Mouse (Mus musculus) hindbrain, embryonic 14.5 days (tissue): ENCODE results near the gene Dock3. TPM values are rescaled to one million over a fixed set of nuclear protein-coding genes. Genes with fewer than 3 reads are reported as not detected.

Source experiments
- ATAC-seq: fragments of 200-750 bp; cut with Nextera tagmentation; 2 replicates; pipeline ENCODE4 v1.8.0; 2017; ENCODE audit warnings: moderate number of reproducible peaks, mild to moderate bottlenecking, moderate TSS enrichment, moderate library complexity; ENCODE audit not compliant: low FRiP score
- DNase-seq: peaks from one replicate; pipeline ENCODE4 v3.0.0-alpha.2; 2015; ENCODE audit warnings: low spot score
- H3K27ac ChIP-seq: fragments of 300-500 bp; sonication (generic); 2 replicates; pipeline ENCODE4 v1.5.1; 2014; ENCODE audit warnings: mild to moderate bottlenecking, moderate library complexity
- H3K27me3 ChIP-seq: fragments of 300-500 bp; sonication (generic); 2 replicates; pipeline ENCODE4 v1.6.1; 2014; ENCODE audit warnings: mild to moderate bottlenecking, low read length, mixed read lengths; ENCODE audit not compliant: control insufficient read depth, insufficient read depth
- H3K36me3 ChIP-seq: fragments of 300-500 bp; sonication (generic); replicated peaks from 2 replicates; pipeline ENCODE4 v1.6.1; 2014; ENCODE audit not compliant: control insufficient read depth, insufficient read depth
- H3K4me1 ChIP-seq: fragments of 300-500 bp; sonication (generic); replicated peaks from 2 replicates; pipeline ENCODE4 v1.6.1; 2014; ENCODE audit warnings: antibody characterized with exemption, low read length, mixed read lengths; ENCODE audit not compliant: control insufficient read depth, insufficient read depth
- H3K4me2 ChIP-seq: fragments of 300-500 bp; sonication (generic); replicated peaks from 2 replicates; pipeline ENCODE4 v1.6.1; 2014; ENCODE audit warnings: mild to moderate bottlenecking, moderate library complexity
- H3K4me3 ChIP-seq: fragments of 300-500 bp; sonication (generic); replicated peaks from 2 replicates; pipeline ENCODE4 v1.5.1; 2014; ENCODE audit warnings: mild to moderate bottlenecking, low read length
- H3K9ac ChIP-seq: fragments of 300-500 bp; sonication (generic); 2 replicates; pipeline ENCODE4 v1.6.1; 2014
- H3K9me3 ChIP-seq: fragments of 300-500 bp; sonication (generic); 2 replicates; pipeline ENCODE4 v1.6.1; 2016; ENCODE audit warnings: low read length; ENCODE audit not compliant: control insufficient read depth
- WGBS: fragments of 180-500 bp; shearing (Covaris S2); extraction: QIAGEN DNeasy Blood & Tissue Kit; methylation state at CpG from one replicate; pipeline ENCODE4 v1.1.7; 2014; 5-methylcytosine and 5-hydroxymethylcytosine counted together
- polyA plus RNA-seq: library from polyadenylated mRNA; unstranded; fragments of >200 nt; fragmentation: Nextera tagmentation; extraction: Ambion mirVana; gene quantifications from 2 replicates; pipeline ENCODE4 v1.2.1, GENCODE M21; 2014

Dock3 gene
- 25.7 and 27.9 TPM in 2 replicates for polyA plus RNA-seq

DNA sequence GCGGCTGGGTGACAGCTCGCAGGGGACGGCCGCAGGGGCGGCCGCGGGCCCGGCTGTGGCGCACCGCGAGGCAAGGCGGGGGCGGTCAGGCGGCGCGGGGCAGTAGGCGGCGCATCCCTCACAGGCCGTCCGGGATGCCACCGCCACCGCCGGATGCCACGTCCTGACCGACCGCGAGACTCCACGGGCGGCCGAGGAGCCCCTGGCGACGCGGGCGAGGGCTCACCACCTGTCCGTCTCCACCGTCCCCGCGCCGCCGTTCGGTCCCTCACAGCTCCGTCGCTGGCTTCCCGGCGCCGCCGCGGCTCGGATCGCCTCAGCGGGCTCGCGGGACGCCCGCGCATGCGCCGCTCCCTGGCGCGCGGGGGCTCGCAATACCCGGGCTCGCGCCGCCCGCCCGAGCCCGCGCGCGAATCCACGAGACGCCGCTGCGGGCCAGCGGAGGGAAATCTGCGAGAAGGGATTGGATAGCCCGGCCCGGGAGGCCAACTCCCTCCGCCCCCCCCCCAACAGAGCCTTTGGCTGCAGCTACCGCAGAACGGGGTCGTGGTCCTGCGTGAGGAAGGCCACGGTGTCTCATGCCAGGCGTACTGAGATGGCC lies at the start of gene Dock3:
Gene Dock3 (minus strand): TSS at position 371 of the 601 bp plus-strand sequence.
- ATAC-seq = peak; percentile 91
- under 1% methylated on average over 70 of the region's 87 CpGs for WGBS

DNA sequence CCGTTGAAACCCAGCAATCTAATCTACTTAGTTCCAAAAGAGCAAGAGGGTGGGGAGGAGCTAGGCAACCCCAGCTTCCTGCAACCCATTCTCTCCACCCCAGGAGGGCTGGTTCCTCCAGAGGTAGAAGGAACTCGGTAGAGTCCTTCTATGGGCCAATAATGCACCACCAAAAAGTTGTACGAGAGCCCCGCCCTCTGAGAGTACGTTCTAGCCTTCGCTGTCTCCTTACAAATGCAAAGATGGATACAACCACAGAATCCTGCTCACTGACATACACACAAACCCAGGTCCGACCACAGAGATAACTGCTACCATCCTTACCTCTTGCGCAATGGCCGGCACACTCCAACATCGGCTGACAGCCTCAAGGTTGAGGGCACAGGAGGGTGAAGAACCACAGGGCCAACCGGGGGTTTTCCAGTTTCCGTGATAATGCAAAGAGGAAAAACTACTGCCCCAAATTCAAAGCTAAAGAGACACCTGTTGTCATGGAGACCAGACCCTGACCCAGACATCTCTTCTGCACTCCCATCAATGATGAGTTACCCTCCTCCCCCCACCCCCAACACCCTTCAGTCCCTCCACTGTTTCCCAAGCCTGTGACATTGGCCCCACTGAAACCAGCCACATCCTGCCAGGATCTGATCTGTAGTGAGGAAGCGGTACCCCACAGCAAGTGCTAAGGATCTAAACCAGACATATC lies 48.8 kb upstream of the Dock3 start:
- Histone ChIP-seq H3K27me3 (no peaks in the 10 kb centered on the region), H3K4me1 (peaks cover 21% of the 10 kb centered on the region), H3K27ac (no peak overlapping the region), H3K36me3 (no peaks in the 10 kb centered on the region), H3K4me3 (no peak overlapping the region), H3K4me2 (no peak overlapping the region; the same call in 1 of the 2 replicates), H3K9me3 (no peaks in the 10 kb centered on the region), H3K9ac (no peak overlapping the region)
- 46% methylated on average over 13 of the region's 13 CpGs for WGBS
- no peak for ATAC-seq
- DNase-seq = no peak

More for the DNA sequence above, at the start of gene Dock3:
- Histone ChIP-seq H3K9ac (peak within 1 kb of the TSS; percentile 98), H3K4me3 (peak within 1 kb of the TSS; percentile 82), H3K9me3 (no peaks in the 10 kb centered on the region), H3K27ac (peak within 1 kb of the TSS; percentile 96), H3K4me1 (peaks cover 15% of the 10 kb centered on the region), H3K36me3 (no peaks in the 10 kb centered on the region), H3K27me3 (peaks cover 37% of the 10 kb centered on the region), H3K4me2 (peak within 1 kb of the TSS; percentile 56)
- peak; percentile 91 for DNase-seq

DNA sequence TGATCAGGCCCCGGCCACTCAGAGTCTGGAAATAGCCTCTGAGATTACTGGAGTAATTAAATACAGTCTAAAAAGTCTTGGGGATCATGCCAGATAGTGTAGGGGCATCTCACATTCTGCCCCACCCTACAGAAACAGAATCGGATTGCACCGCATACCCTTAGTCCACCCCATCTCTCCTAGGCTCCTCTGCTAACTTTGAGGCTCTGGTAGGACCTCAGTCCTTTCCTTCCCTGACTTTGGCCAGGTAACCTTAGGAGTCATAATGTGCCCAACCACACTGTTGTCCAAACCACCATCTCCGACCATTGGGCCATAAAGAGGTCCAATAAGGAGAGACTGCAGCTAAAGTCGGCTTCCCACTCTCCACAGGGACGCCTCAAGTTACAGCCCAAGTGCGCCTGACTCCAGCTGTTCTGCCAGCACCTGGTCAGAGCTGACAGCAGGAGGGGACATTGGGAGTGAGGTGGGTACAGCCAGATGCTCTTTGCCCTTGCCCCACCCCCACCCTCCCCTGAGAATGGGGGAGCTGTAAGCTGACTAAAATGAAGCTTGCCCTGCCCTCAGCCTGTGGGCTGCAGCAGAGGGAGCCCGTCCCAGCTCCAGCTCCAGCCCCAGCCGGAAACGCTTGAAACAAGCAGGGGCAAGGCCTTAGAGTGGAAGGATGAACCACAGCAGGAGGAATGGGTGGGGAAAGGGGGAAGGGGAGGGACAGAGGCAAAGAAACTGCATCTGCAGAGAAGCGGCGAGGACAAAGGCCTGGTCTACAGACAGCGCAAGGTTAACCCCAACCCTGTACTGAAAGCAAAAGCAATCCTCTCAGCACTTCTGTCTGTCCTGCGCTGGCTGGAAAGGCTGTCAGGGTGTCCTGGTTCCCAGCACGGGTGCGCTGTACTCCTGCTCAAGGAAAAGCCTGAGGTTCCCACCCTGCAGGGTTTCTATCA lies 47.9 kb upstream of the Dock3 start:
- H3K4me2 ChIP-seq = no peak overlapping the region; the same call in 1 of the 2 replicates
- H3K27ac ChIP-seq = no peak overlapping the region
- no peak overlapping the region; the same call in 1 of the 2 replicates for H3K9ac ChIP-seq
- H3K4me3 ChIP-seq = no peak overlapping the region
- no peaks in the 10 kb centered on the region for H3K9me3 ChIP-seq
- 29% methylated on average over 16 of the region's 16 CpGs for WGBS
- DNase-seq (no peak), ATAC-seq (no peak)
- no peaks in the 10 kb centered on the region for H3K27me3 ChIP-seq
- no peaks in the 10 kb centered on the region for H3K36me3 ChIP-seq
- peaks cover 21% of the 10 kb centered on the region for H3K4me1 ChIP-seq

DNA sequence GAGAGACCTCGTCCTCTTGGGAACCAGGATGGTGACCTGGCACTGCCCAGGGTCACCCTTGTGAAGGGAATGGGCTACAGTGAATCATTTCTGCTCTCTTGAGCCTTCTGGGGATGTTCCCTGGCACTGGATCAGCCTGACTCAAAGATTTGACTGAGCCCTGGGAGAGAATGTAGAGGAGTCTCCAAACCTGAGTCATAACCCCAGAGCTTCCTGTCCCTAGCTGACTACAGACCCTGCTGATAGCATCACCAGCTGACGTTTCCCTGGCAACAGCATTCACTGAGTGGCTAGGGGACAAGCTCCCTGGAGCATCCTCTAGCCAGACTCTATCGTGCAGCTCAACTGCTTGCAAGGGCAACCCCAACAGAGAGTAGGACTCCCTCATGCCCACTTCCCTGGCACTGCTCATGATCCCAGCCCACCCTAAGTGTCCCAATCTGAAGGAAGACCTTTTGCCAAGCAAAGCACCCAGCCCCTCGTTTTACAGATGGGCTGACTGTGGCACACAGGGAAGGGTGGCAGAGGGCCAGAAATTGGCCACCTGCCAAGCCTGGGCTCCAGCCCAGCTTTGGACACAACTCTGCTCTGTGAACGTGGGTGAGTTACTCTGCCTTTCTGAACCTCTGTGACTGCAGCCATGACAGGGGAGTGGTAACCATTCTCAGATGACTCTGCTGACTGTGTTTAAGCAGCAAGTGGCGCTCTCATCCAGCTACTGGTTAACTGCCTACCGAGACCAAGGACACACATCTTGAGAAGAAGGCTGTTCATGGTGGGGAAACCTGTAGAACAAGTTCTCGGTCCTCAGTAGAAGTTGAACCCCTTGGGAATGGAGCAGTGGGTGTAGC lies 47.0 kb upstream of the Dock3 start:
- Histone ChIP-seq H3K27me3 (no peaks in the 10 kb centered on the region), H3K27ac (no peak overlapping the region)
- ATAC-seq = peak; percentile 69; the same call in 1 of the 2 replicates

DNA sequence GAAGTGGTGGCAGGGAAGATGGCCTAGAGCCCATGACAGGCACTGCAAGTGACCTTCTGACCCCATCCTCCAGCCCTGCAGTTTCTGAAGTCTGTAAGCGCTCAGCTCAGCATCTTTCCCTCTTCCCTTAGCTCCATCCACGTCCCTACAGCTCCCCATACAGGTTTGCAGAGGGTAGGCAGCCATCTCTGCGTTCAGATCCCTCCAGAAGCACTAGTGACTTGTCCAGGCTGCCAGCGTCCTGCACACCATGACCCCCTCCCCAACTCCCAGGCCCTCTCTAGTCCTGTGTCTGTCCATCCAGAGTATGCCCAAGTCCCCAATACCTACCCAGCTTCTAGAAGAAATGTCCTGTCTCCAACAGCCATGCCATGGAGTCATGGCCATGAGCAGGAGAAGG lies 46.4 kb upstream of the Dock3 start:
- Histone ChIP-seq H3K36me3 (no peaks in the 10 kb centered on the region), H3K4me1 (peaks cover 21% of the 10 kb centered on the region), H3K9me3 (no peaks in the 10 kb centered on the region), H3K9ac (no peak overlapping the region), H3K27ac (no peak overlapping the region), H3K27me3 (no peaks in the 10 kb centered on the region), H3K4me2 (no peak overlapping the region), H3K4me3 (no peak overlapping the region)
- WGBS = 47% methylated on average over 4 of the region's 4 CpGs
- ATAC-seq = no peak; the same call in 1 of the 2 replicates
- no peak for DNase-seq

More for the DNA sequence above, 47.0 kb upstream of the Dock3 start:
- 43% methylated on average over 8 of the region's 8 CpGs for WGBS
- H3K36me3 ChIP-seq = no peaks in the 10 kb centered on the region
- H3K9me3 ChIP-seq = no peaks in the 10 kb centered on the region
- H3K9ac ChIP-seq = no peak overlapping the region
- peaks cover 21% of the 10 kb centered on the region for H3K4me1 ChIP-seq
- DNase-seq = peak; percentile 33
- no peak overlapping the region for H3K4me2 ChIP-seq
- no peak overlapping the region for H3K4me3 ChIP-seq

DNA sequence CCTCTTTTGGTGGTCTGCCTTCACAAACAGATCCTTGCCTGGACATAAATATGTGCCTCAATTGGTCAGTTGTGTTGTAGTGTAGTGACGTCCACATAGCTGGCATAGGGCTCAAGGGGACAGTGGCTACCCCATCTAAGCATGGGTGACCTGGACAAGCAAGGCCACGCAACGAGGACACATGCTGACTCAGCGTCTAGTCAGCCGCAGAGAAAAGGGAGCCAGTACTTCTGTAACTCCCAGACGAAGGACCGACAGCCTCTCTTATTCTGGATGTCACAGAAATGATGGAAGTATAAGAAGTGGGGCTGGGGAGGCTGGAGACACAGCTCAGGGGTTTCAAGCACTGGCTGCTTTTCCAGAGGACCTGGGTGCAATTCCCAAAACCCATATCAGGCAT lies 45.9 kb upstream of the Dock3 start:
- 78% methylated on average over 7 of the region's 7 CpGs for WGBS
- DNase-seq = no peak

DNA sequence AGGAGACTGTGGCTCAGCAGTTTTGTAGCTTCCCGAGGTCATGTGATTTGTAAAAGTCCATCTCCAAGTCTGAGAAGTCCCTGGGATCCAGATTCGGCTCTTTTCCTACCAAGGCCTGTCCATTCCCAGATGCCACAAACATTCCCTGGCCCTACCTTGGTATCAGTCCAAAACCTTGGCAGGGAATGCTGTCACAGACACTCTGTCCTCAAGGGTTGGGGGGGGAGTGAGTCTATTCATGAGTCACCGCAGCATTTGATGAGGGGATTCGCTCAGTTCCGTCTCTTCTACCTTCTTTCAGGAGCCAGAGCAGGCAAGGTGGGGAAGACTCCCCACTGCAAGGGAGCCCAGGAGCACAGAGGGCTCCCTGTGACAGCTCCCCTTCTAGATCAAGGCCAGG lies 44.0 kb upstream of the Dock3 start:
- 80% methylated on average over 5 of the region's 5 CpGs for WGBS
- Histone ChIP-seq H3K27ac (no peak overlapping the region), H3K36me3 (no peaks in the 10 kb centered on the region), H3K4me3 (no peak overlapping the region), H3K4me2 (no peak overlapping the region), H3K4me1 (peaks cover 21% of the 10 kb centered on the region), H3K9ac (no peak overlapping the region), H3K27me3 (no peaks in the 10 kb centered on the region), H3K9me3 (no peaks in the 10 kb centered on the region)
- no peak for ATAC-seq
- DNase-seq = no peak

More for the DNA sequence above, 45.9 kb upstream of the Dock3 start:
- no peak for ATAC-seq
- no peak overlapping the region for H3K4me3 ChIP-seq
- no peak overlapping the region for H3K27ac ChIP-seq
- peaks cover 21% of the 10 kb centered on the region for H3K4me1 ChIP-seq
- H3K9ac ChIP-seq = no peak overlapping the region
- H3K4me2 ChIP-seq = no peak overlapping the region
- no peaks in the 10 kb centered on the region for H3K27me3 ChIP-seq
- no peaks in the 10 kb centered on the region for H3K9me3 ChIP-seq
- no peaks in the 10 kb centered on the region for H3K36me3 ChIP-seq

DNA sequence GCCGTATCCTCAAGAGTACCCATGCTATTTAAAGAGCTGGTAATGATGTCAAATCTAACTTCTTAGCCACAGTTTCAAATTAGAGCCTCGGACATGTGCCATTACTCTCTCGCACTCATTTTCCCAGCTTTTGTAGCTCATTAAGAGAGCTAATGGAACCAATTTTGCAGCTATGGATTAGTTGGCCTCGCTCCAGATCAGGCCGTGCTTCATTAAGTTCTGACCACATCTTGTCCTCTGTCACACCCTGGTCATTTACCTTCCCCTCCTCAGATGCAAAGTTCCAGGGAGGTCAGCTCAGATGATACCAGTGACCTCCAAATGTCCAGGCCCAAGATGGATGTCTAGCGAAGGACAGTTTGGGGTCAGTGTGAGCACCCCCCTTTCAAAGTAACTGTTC lies 43.0 kb upstream of the Dock3 start:
- no peak overlapping the region for H3K4me2 ChIP-seq
- WGBS = 75% methylated on average over 6 of the region's 6 CpGs
- no peaks in the 10 kb centered on the region for H3K9me3 ChIP-seq
- DNase-seq (no peak), ATAC-seq (no peak)
- no peaks in the 10 kb centered on the region for H3K27me3 ChIP-seq
- peaks cover 12% of the 10 kb centered on the region for H3K4me1 ChIP-seq
- H3K27ac ChIP-seq = no peak overlapping the region
- H3K36me3 ChIP-seq = no peaks in the 10 kb centered on the region
- no peak overlapping the region for H3K9ac ChIP-seq
- H3K4me3 ChIP-seq = no peak overlapping the region
